Mouse (Mus musculus): ENCODE measurements around the gene Hoxb7. TPM values are rescaled to one million over a fixed set of nuclear protein-coding genes. Genes with fewer than 3 reads are reported as not detected.

Hoxb7 gene
- polyA plus RNA-seq, 1 experiment from 2014 or later = 56.1 TPM

- ATAC-seq (replicated peaks; ENCODE audit: low FRiP score, low read depth) (peak; percentile 29; the same call in 1 of the 2 replicates), DNase-seq (ENCODE audit: low spot score) (peak; percentile 94)
- peak; percentile 89 for TF ChIP-seq CTCF (IDR thresholded peaks at IDR 0.05; ENCODE audit: low read depth)
- peak overlapping the region; percentile 41 for H3K4me2 ChIP-seq (ENCODE audit: low read length)
- H3K27me3 ChIP-seq (ENCODE audit: insufficient read depth, low read length) = no peaks in the 10 kb centered on the region
- peaks cover 32% of the 10 kb centered on the region for H3K4me1 ChIP-seq (replicated peaks; ENCODE audit: insufficient read depth, low read length)
- peaks cover 12% of the 10 kb centered on the region; the same call in 1 of the 2 replicates for H3K36me3 ChIP-seq (ENCODE audit: insufficient read depth, low read length)
- H3K27ac ChIP-seq = peak overlapping the region; percentile 47
- H3K9me3 ChIP-seq (replicated peaks; ENCODE audit: low read length) = no peaks in the 10 kb centered on the region
- no peak overlapping the region for H3K4me3 ChIP-seq (replicated peaks; ENCODE audit: low read depth, low read length)
- WGBS = 6% methylated on average over 24 of the region's 24 CpGs
- no peak overlapping the region for H3K9ac ChIP-seq (ENCODE audit: low read depth, low read length)
Observed at GRCm38 (mm10) chr11:96261323-96261890, 25.0 kb upstream of the Hoxb7 start.

- Histone ChIP-seq H3K27ac (no peak overlapping the region), H3K4me2 (ENCODE audit: low read length) (no peak overlapping the region), H3K27me3 (ENCODE audit: insufficient read depth, low read length) (no peaks in the 10 kb centered on the region), H3K36me3 (ENCODE audit: insufficient read depth, low read length) (peaks cover 15% of the 10 kb centered on the region; the same call in 1 of the 2 replicates), H3K9me3 (replicated peaks; ENCODE audit: low read length) (no peaks in the 10 kb centered on the region), H3K4me3 (replicated peaks; ENCODE audit: low read depth, low read length) (no peak overlapping the region), H3K9ac (ENCODE audit: low read depth, low read length) (no peak overlapping the region), H3K4me1 (replicated peaks; ENCODE audit: insufficient read depth, low read length) (peaks cover 31% of the 10 kb centered on the region)
- no peak for TF ChIP-seq CTCF (IDR thresholded peaks at IDR 0.05; ENCODE audit: low read depth)
- no peak for ATAC-seq (replicated peaks; ENCODE audit: low FRiP score, low read depth)
- WGBS = 44% methylated on average over 6 of the region's 6 CpGs
- no peak for DNase-seq (ENCODE audit: low spot score)
Observed at GRCm38 (mm10) chr11:96262262-96262830, 24.1 kb upstream of the Hoxb7 start.

GRCm38 (mm10) chr11:96263636-96264389 lies 22.6 kb upstream of the Hoxb7 start:
- H3K4me3 ChIP-seq (replicated peaks; ENCODE audit: low read depth, low read length) = no peak overlapping the region
- TF ChIP-seq CTCF (IDR thresholded peaks at IDR 0.05; ENCODE audit: low read depth) = no peak
- peak overlapping the region; percentile 36; the same call in 1 of the 2 replicates for H3K9ac ChIP-seq (ENCODE audit: low read depth, low read length)
- peaks cover 18% of the 10 kb centered on the region for H3K4me1 ChIP-seq (replicated peaks; ENCODE audit: insufficient read depth, low read length)
- H3K4me2 ChIP-seq (ENCODE audit: low read length) = peak overlapping the region; percentile 31
- WGBS = 29% methylated on average over 33 of the region's 33 CpGs
- DNase-seq (ENCODE audit: low spot score) = no peak
- no peaks in the 10 kb centered on the region for H3K9me3 ChIP-seq (replicated peaks; ENCODE audit: low read length)
- peaks cover 17% of the 10 kb centered on the region; the same call in 1 of the 2 replicates for H3K36me3 ChIP-seq (ENCODE audit: insufficient read depth, low read length)
- H3K27ac ChIP-seq = peak overlapping the region; percentile 32; the same call in 1 of the 2 replicates
- H3K27me3 ChIP-seq (ENCODE audit: insufficient read depth, low read length) = no peaks in the 10 kb centered on the region
- ATAC-seq (replicated peaks; ENCODE audit: low FRiP score, low read depth) = no peak

GRCm38 (mm10) chr11:96264390-96265020 lies 21.9 kb upstream of the Hoxb7 start:
- H3K4me3 ChIP-seq (replicated peaks; ENCODE audit: low read depth, low read length) = no peak overlapping the region
- H3K9me3 ChIP-seq (replicated peaks; ENCODE audit: low read length) = no peaks in the 10 kb centered on the region
- peaks cover 17% of the 10 kb centered on the region; the same call in 1 of the 2 replicates for H3K36me3 ChIP-seq (ENCODE audit: insufficient read depth, low read length)
- DNase-seq (ENCODE audit: low spot score) (no peak), ATAC-seq (replicated peaks; ENCODE audit: low FRiP score, low read depth) (no peak)
- peak overlapping the region; percentile 27; the same call in 1 of the 2 replicates for H3K27ac ChIP-seq
- no peak for TF ChIP-seq CTCF (IDR thresholded peaks at IDR 0.05; ENCODE audit: low read depth)
- peaks cover 19% of the 10 kb centered on the region for H3K4me1 ChIP-seq (replicated peaks; ENCODE audit: insufficient read depth, low read length)
- H3K9ac ChIP-seq (ENCODE audit: low read depth, low read length) = no peak overlapping the region
- no peaks in the 10 kb centered on the region for H3K27me3 ChIP-seq (ENCODE audit: insufficient read depth, low read length)
- no peak overlapping the region for H3K4me2 ChIP-seq (ENCODE audit: low read length)
- WGBS = 67% methylated on average over 8 of the region's 8 CpGs

- 14% methylated on average over 7 of the region's 7 CpGs for WGBS
- H3K4me1 ChIP-seq (replicated peaks; ENCODE audit: insufficient read depth, low read length) = peaks cover 28% of the 10 kb centered on the region
- 0 out of 2 replicates have a peak overlapping the region, but pooled peaks have one; percentile 8 for H3K4me2 ChIP-seq (ENCODE audit: low read length)
- no peak overlapping the region for H3K9ac ChIP-seq (ENCODE audit: low read depth, low read length)
- no peaks in the 10 kb centered on the region for H3K9me3 ChIP-seq (replicated peaks; ENCODE audit: low read length)
- DNase-seq (ENCODE audit: low spot score) (peak; percentile 78), ATAC-seq (replicated peaks; ENCODE audit: low FRiP score, low read depth) (peak; percentile 64)
- peaks cover 17% of the 10 kb centered on the region; the same call in 1 of the 2 replicates for H3K36me3 ChIP-seq (ENCODE audit: insufficient read depth, low read length)
- H3K27me3 ChIP-seq (ENCODE audit: insufficient read depth, low read length) = no peaks in the 10 kb centered on the region
- peak overlapping the region; percentile 58 for H3K27ac ChIP-seq
- no peak for TF ChIP-seq CTCF (IDR thresholded peaks at IDR 0.05; ENCODE audit: low read depth)
- H3K4me3 ChIP-seq (replicated peaks; ENCODE audit: low read depth, low read length) = no peak overlapping the region
Observed at GRCm38 (mm10) chr11:96265954-96266353, 20.5 kb upstream of the Hoxb7 start.

Data from kidney, postnatal 0 days (tissue).